Mouse (Mus musculus): ENCODE measurements around the gene Tnf. TPM values are rescaled to one million over a fixed set of nuclear protein-coding genes. Genes with fewer than 3 reads are reported as not detected.
A peak's percentile ranks its signal among the peaks of the same experiment; 100 is the strongest.

Gene Tnf
- polyA plus RNA-seq, 1 experiment from 2014 or later, result 0.12 TPM

- no peak overlapping the region for H3K4me3 ChIP-seq
- peaks cover 9% of the 10 kb centered on the region for H3K27me3 ChIP-seq (replicated peaks)
- WGBS, result 64% methylated on average over 3 of the region's 3 CpGs
- H3K9ac ChIP-seq, result no peak overlapping the region
- no peaks in the 10 kb centered on the region for H3K9me3 ChIP-seq
- no peaks in the 10 kb centered on the region for H3K4me1 ChIP-seq
- H3K27ac ChIP-seq (replicated peaks), result no peak overlapping the region
- no peak for ATAC-seq (ENCODE audit: extremely low read depth, insufficient number of reproducible peaks, low FRiP score, low TSS enrichment)
- no peaks in the 10 kb centered on the region for H3K36me3 ChIP-seq
- H3K4me2 ChIP-seq, result no peak overlapping the region
Measured at GRCm38 (mm10) chr17:35210593-35210992, 8.8 kb upstream of the Tnf start.

GRCm38 (mm10) chr17:35209785-35210535 is 8.2 kb upstream of the Tnf start:
- H3K9ac ChIP-seq, result no peak overlapping the region
- no peaks in the 10 kb centered on the region for H3K9me3 ChIP-seq
- H3K4me1 ChIP-seq, result peaks cover 3% of the 10 kb centered on the region; the same call in 1 of the 2 replicates
- H3K36me3 ChIP-seq, result no peaks in the 10 kb centered on the region
- no peak overlapping the region for H3K27ac ChIP-seq (replicated peaks)
- H3K4me2 ChIP-seq, result no peak overlapping the region
- ATAC-seq (ENCODE audit: extremely low read depth, insufficient number of reproducible peaks, low FRiP score, low TSS enrichment), result no peak
- H3K27me3 ChIP-seq (replicated peaks), result peaks cover 15% of the 10 kb centered on the region
- no peak overlapping the region for H3K4me3 ChIP-seq
- 72% methylated on average over 12 of the region's 12 CpGs for WGBS

- H3K9ac ChIP-seq, result no peak overlapping the region; the same call in 1 of the 2 replicates
- peak overlapping the region; percentile 3; the same call in 1 of the 2 replicates for H3K4me2 ChIP-seq
- no peak overlapping the region for H3K27ac ChIP-seq (replicated peaks)
- no peak for ATAC-seq (ENCODE audit: extremely low read depth, insufficient number of reproducible peaks, low FRiP score, low TSS enrichment)
- WGBS, result 37% methylated on average over 10 of the region's 10 CpGs
- no peak overlapping the region for H3K4me3 ChIP-seq
- H3K9me3 ChIP-seq, result no peaks in the 10 kb centered on the region
- H3K4me1 ChIP-seq, result peaks cover 6% of the 10 kb centered on the region
- H3K36me3 ChIP-seq, result no peaks in the 10 kb centered on the region
- H3K27me3 ChIP-seq (replicated peaks), result peaks cover 59% of the 10 kb centered on the region
Measured at GRCm38 (mm10) chr17:35205380-35205769, 3.6 kb upstream of the Tnf start.

- Histone ChIP-seq H3K4me3 (no peak within 1 kb of the TSS), H3K27ac (replicated peaks) (no peak within 1 kb of the TSS), H3K27me3 (replicated peaks) (peaks cover 66% of the 10 kb centered on the region), H3K9me3 (no peaks in the 10 kb centered on the region), H3K9ac (peak within 1 kb of the TSS; percentile 19; the same call in 1 of the 2 replicates), H3K36me3 (no peaks in the 10 kb centered on the region), H3K4me1 (peaks cover 6% of the 10 kb centered on the region), H3K4me2 (peak within 1 kb of the TSS; percentile 3)
- no peak for ATAC-seq (ENCODE audit: extremely low read depth, insufficient number of reproducible peaks, low FRiP score, low TSS enrichment)
- WGBS, result 26% methylated on average over 20 of the region's 20 CpGs
Measured at GRCm38 (mm10) chr17:35204494-35205379, 2.9 kb upstream of the Tnf start, which contains the start of gene Lta. Lta (minus strand) TSS chr17:35205351.

- H3K9me3 ChIP-seq, result no peaks in the 10 kb centered on the region
- no peak overlapping the region for H3K4me3 ChIP-seq
- H3K9ac ChIP-seq, result no peak overlapping the region
- H3K36me3 ChIP-seq, result no peaks in the 10 kb centered on the region
- no peak overlapping the region for H3K27ac ChIP-seq (replicated peaks)
- no peak overlapping the region for H3K4me2 ChIP-seq
- no peak for ATAC-seq (ENCODE audit: extremely low read depth, insufficient number of reproducible peaks, low FRiP score, low TSS enrichment)
- WGBS, result 69% methylated on average over 4 of the region's 4 CpGs
- peaks cover 6% of the 10 kb centered on the region for H3K4me1 ChIP-seq
- H3K27me3 ChIP-seq (replicated peaks), result peaks cover 85% of the 10 kb centered on the region
Measured at GRCm38 (mm10) chr17:35202442-35202841, 635 bp upstream of the Tnf start.

GRCm38 (mm10) chr17:35201128-35201527 is 679 bp downstream of the Tnf start:
- no peaks in the 10 kb centered on the region for H3K36me3 ChIP-seq
- H3K27ac ChIP-seq (replicated peaks), result no peak overlapping the region
- no peak for ATAC-seq (ENCODE audit: extremely low read depth, insufficient number of reproducible peaks, low FRiP score, low TSS enrichment)

GRCm38 (mm10) chr17:35200398-35200797 is 1.4 kb downstream of the Tnf start:
- Histone ChIP-seq H3K4me1 (peaks cover 19% of the 10 kb centered on the region), H3K27ac (replicated peaks) (no peak overlapping the region), H3K4me2 (peak overlapping the region; percentile 22; the same call in 1 of the 2 replicates), H3K9me3 (no peaks in the 10 kb centered on the region), H3K4me3 (no peak overlapping the region), H3K9ac (no peak overlapping the region), H3K27me3 (replicated peaks) (peaks cover 99% of the 10 kb centered on the region), H3K36me3 (no peaks in the 10 kb centered on the region)
- 72% methylated on average over 11 of the region's 11 CpGs for WGBS
- ATAC-seq (ENCODE audit: extremely low read depth, insufficient number of reproducible peaks, low FRiP score, low TSS enrichment), result no peak

More at GRCm38 (mm10) chr17:35201128-35201527, 679 bp downstream of the Tnf start:
- Histone ChIP-seq H3K4me3 (peak overlapping the region; percentile 21; the same call in 1 of the 2 replicates), H3K9me3 (no peaks in the 10 kb centered on the region), H3K27me3 (replicated peaks) (peaks cover 97% of the 10 kb centered on the region), H3K4me2 (0 out of 2 replicates have a peak overlapping the region, but pooled peaks have one; percentile 22), H3K9ac (no peak overlapping the region), H3K4me1 (peaks cover 12% of the 10 kb centered on the region)
- 45% methylated on average over 11 of the region's 11 CpGs for WGBS

- Histone ChIP-seq H3K4me2 (no peak overlapping the region), H3K27ac (replicated peaks) (no peak overlapping the region), H3K27me3 (replicated peaks) (peaks cover 100% of the 10 kb centered on the region), H3K9me3 (no peaks in the 10 kb centered on the region), H3K36me3 (no peaks in the 10 kb centered on the region), H3K4me3 (no peak overlapping the region), H3K4me1 (peaks cover 23% of the 10 kb centered on the region), H3K9ac (no peak overlapping the region)
- WGBS, result 35% methylated on average over 8 of the region's 8 CpGs
- ATAC-seq (ENCODE audit: extremely low read depth, insufficient number of reproducible peaks, low FRiP score, low TSS enrichment), result no peak
Measured at GRCm38 (mm10) chr17:35198946-35199345, 2.9 kb downstream of the Tnf start.

GRCm38 (mm10) chr17:35198029-35198428 is 3.8 kb downstream of the Tnf start:
- no peaks in the 10 kb centered on the region for H3K36me3 ChIP-seq
- no peak overlapping the region for H3K27ac ChIP-seq (replicated peaks)
- no peak overlapping the region for H3K4me2 ChIP-seq
- no peak overlapping the region for H3K4me3 ChIP-seq
- 62% methylated on average over 7 of the region's 7 CpGs for WGBS
- no peak overlapping the region for H3K9ac ChIP-seq
- H3K4me1 ChIP-seq, result peaks cover 24% of the 10 kb centered on the region
- H3K9me3 ChIP-seq, result no peaks in the 10 kb centered on the region
- peaks cover 100% of the 10 kb centered on the region for H3K27me3 ChIP-seq (replicated peaks)
- no peak for ATAC-seq (ENCODE audit: extremely low read depth, insufficient number of reproducible peaks, low FRiP score, low TSS enrichment)

- H3K27me3 ChIP-seq (replicated peaks), result peaks cover 91% of the 10 kb centered on the region
- no peak overlapping the region for H3K27ac ChIP-seq (replicated peaks)
- no peaks in the 10 kb centered on the region for H3K36me3 ChIP-seq
- H3K4me1 ChIP-seq, result peaks cover 24% of the 10 kb centered on the region
- no peaks in the 10 kb centered on the region for H3K9me3 ChIP-seq
- no peak overlapping the region for H3K9ac ChIP-seq
- no peak overlapping the region for H3K4me2 ChIP-seq
- WGBS, result 47% methylated on average over 6 of the region's 6 CpGs
- no peak for ATAC-seq (ENCODE audit: extremely low read depth, insufficient number of reproducible peaks, low FRiP score, low TSS enrichment)
- H3K4me3 ChIP-seq, result no peak overlapping the region
Measured at GRCm38 (mm10) chr17:35197126-35197525, 4.7 kb downstream of the Tnf start.

GRCm38 (mm10) chr17:35196321-35196641 is 5.5 kb downstream of the Tnf start:
- no peak for ATAC-seq (ENCODE audit: extremely low read depth, insufficient number of reproducible peaks, low FRiP score, low TSS enrichment)
- Histone ChIP-seq H3K4me2 (peak overlapping the region; percentile 81), H3K36me3 (no peaks in the 10 kb centered on the region), H3K9ac (peak overlapping the region; percentile 78), H3K9me3 (no peaks in the 10 kb centered on the region), H3K4me1 (peaks cover 24% of the 10 kb centered on the region), H3K27ac (replicated peaks) (no peak overlapping the region), H3K4me3 (peak overlapping the region; percentile 52), H3K27me3 (replicated peaks) (peaks cover 82% of the 10 kb centered on the region)
- WGBS, result 33% methylated on average over 9 of the region's 9 CpGs
